ENCODE assay signal across 10 mouse cellular contexts in genomic region chr14:55785195-55785594, GRCm38 (mm10). TPM values are rescaled to one million over a fixed set of nuclear protein-coding genes. Genes with fewer than 3 reads are reported as not detected.
DNase-seq lines count a peak whose midpoint lies in the region; ATAC-seq and TF ChIP-seq lines count a peak whose summit lies in the region.
"Had no signal": no experiment of that assay in that cellular context is flagged by ENCODE, and none has a peak within 500 bp of the region (broad histone marks: within the 10 kb centered on the region; RNA-seq: fewer than 3 reads in every experiment).

No protein-coding gene starts in this region.

- no peak overlapping the region for H3K4me3 ChIP-seq in CH12.LX (replicated peaks in 1 of 3; ENCODE audit: low read depth in 2 of 3, low read length in 2 of 3, poor library complexity in 1 of 3)
- H3K4me3 ChIP-seq in lung, embryonic 14.5 days (ENCODE audit: low read depth, low read length): no peak overlapping the region
- H3K4me3 ChIP-seq: embryonic facial prominence, embryonic 15.5 days; megakaryocyte, embryonic 14.5 days had no signal

- H3K27me3 ChIP-seq in CH12.LX (replicated peaks): peaks cover 50% of the 10 kb centered on the region
- peaks cover 25% of the 10 kb centered on the region; the same call in 1 of the 2 replicates for H3K27me3 ChIP-seq in lung, embryonic 14.5 days (ENCODE audit: insufficient read depth, low read length)

- H3K27ac ChIP-seq in CH12.LX (ENCODE audit: insufficient read depth, low read depth): no peak overlapping the region
- H3K27ac ChIP-seq in lung, embryonic 14.5 days (ENCODE audit: low read depth): no peak overlapping the region
- H3K27ac ChIP-seq: embryonic facial prominence, embryonic 15.5 days had no signal

- no peak for ATAC-seq in lung, embryonic 14.5 days (ENCODE audit: insufficient read depth)

- TF ChIP-seq CTCF in CH12.LX (conservative IDR thresholded peaks at IDR 0.05 in 1 of 2, IDR thresholded peaks at IDR 0.05 in 1 of 2; ENCODE audit: low read depth in 2 of 2, low read length in 2 of 2): peak in 1 of 2 experiments; percentile 52; a peak in 2 of 4 replicates
- TF ChIP-seq CTCF in lung, embryonic 14.5 days (IDR thresholded peaks at IDR 0.05; ENCODE audit: low read depth): peak; percentile 35

- intact Hi-C loops in left cerebral cortex, postnatal 36 days (cut with DNase I): loop anchor here (2.0 kb wide), 1 partner anchor 78 kb away; no protein-coding TSS in a partner anchor

- in situ Hi-C loops in CH12.LX (cut with MboI; ENCODE audit: low pct_ligation_motif_present, low pct_unique_long_range_greater_than_20kb, low sequenced_read_pairs): no loop called here

- no peaks in the 10 kb centered on the region for H3K9me3 ChIP-seq in CH12.LX (replicated peaks; ENCODE audit: low read length)
- no peaks in the 10 kb centered on the region for H3K9me3 ChIP-seq in lung, embryonic 14.5 days (ENCODE audit: low read depth, low read length)
- H3K9me3 ChIP-seq: embryonic facial prominence, embryonic 15.5 days; megakaryocyte, embryonic 14.5 days had no signal

- H3K9ac ChIP-seq in CH12.LX (ENCODE audit: insufficient read depth, low read depth): no peak overlapping the region
- no peak overlapping the region for H3K9ac ChIP-seq in lung, embryonic 14.5 days
- H3K9ac ChIP-seq: embryonic facial prominence, embryonic 15.5 days had no signal

- DNase-seq in embryo, embryonic 10.5 days (ENCODE audit: low spot score): peak; percentile 42
- no peak for DNase-seq in embryo, embryonic 9.5 days (ENCODE audit: extremely low spot score)
- peak; percentile 13 to 33 for DNase-seq in kidney, postnatal 25 days
- DNase-seq in kidney, postnatal 36 days: no peak
- DNase-seq in CH12.LX (ENCODE audit: extremely low read depth): peak; percentile 24
- no peak for DNase-seq in lung, embryonic 14.5 days
- no peak for DNase-seq in left cerebral cortex, postnatal 36 days (ENCODE audit: low spot score in 2 of 2)
- DNase-seq in cerebellum, adult 8-10 months: no peak

- H3K4me2 ChIP-seq in CH12.LX (ENCODE audit: insufficient read depth, low read depth, poor library complexity, severe bottlenecking): no peak overlapping the region
- H3K4me2 ChIP-seq in lung, embryonic 14.5 days: no peak overlapping the region
- H3K4me2 ChIP-seq: embryonic facial prominence, embryonic 15.5 days had no signal

- H3K4me1 ChIP-seq in CH12.LX (ENCODE audit: control insufficient read depth in 1 of 2, insufficient read depth in 2 of 2): peaks cover 3 to 8% of the 10 kb centered on the region in 2 experiments; a peak in 2 of 4 replicates
- peaks cover 11% of the 10 kb centered on the region for H3K4me1 ChIP-seq in lung, embryonic 14.5 days (ENCODE audit: insufficient read depth)

- peak; percentile 31 for TF ChIP-seq RAD21 in CH12.LX (IDR thresholded peaks at IDR 0.05; ENCODE audit: low read depth, low read length)

- TF ChIP-seq POLR2A in CH12.LX (IDR thresholded peaks at IDR 0.05; ENCODE audit: low read depth, low read length): no peak

- WGBS in lung, embryonic 14.5 days: 27% methylated on average over 6 of the region's 6 CpGs

- H3K79me2 ChIP-seq in CH12.LX (replicated peaks; ENCODE audit: control insufficient read depth, extremely low read depth, insufficient read depth, poor library complexity, severe bottlenecking): no peaks in the 10 kb centered on the region

- H3K36me3 ChIP-seq in CH12.LX (replicated peaks in 1 of 2; ENCODE audit: control insufficient read depth in 1 of 2, insufficient read depth in 1 of 2, low read length in 1 of 2): no peaks in the 10 kb centered on the region
- 0 out of 2 replicates have a peak, but pooled peaks cover 3% of the 10 kb centered on the region for H3K36me3 ChIP-seq in lung, embryonic 14.5 days (ENCODE audit: insufficient read depth)
- H3K36me3 ChIP-seq: embryonic facial prominence, embryonic 15.5 days had no signal

- dilution Hi-C loops in CH12.LX (cut with MboI; ENCODE audit: extremely low pct_ligation_motif_present, extremely low pct_unique_long_range_greater_than_20kb, low sequenced_read_pairs): no loop called here

- TF ChIP-seq EP300 in CH12.LX (IDR thresholded peaks at IDR 0.05; ENCODE audit: low read length): no peak

TF ChIP-seq in CH12.LX, 34 proteins besides CTCF, POLR2A, EP300 and RAD21:
- TF ChIP-seq SIN3A (IDR thresholded peaks at IDR 0.05; ENCODE audit: low read length) (no peak), IRF4 (IDR thresholded peaks at IDR 0.05; ENCODE audit: low read depth, low read length) (no peak), ZMIZ1 (IDR thresholded peaks at IDR 0.05; ENCODE audit: low read depth, low read length) (no peak), NRF1 (IDR thresholded peaks at IDR 0.05; ENCODE audit: low read depth, low read length) (no peak), ZNF384 (IDR thresholded peaks at IDR 0.05; ENCODE audit: low read depth, low read length) (no peak)
TF ChIP-seq in CH12.LX: peak in this region for 0.

RNA-seq across cellular contexts. Expression of gene Adcy4, which starts 1.3 kb away (rescaled TPM):
- total RNA-seq in CH12.LX (2012; rRNA removed) (not detected in 2 replicates), CH12.LX (2014; rRNA removed) (not detected in 2 replicates)
- polyA plus RNA-seq in CH12.LX (2012; ENCODE audit: insufficient read length, low read depth): not detected in 2 replicates
- 11.6 and 14.1 TPM in 2 replicates for polyA plus RNA-seq in lung, embryonic 14.5 days (2014; fragmentation: Nextera tagmentation; extraction: Ambion mirVana)
- 1 to 10 TPM; 3.8 to 8.0 TPM for total RNA-seq in left cerebral cortex, postnatal 36 days (2021)

RNA-seq across cellular contexts. Expression of gene Ripk3, which starts 3.5 kb away (rescaled TPM):
- total RNA-seq in CH12.LX (2012; rRNA removed) (1.0 and 2.0 TPM in 2 replicates), CH12.LX (2014; rRNA removed) (0.15 and 0.80 TPM in 2 replicates)
- 1.00 TPM in 1 of 2 replicates, not detected in the other for polyA plus RNA-seq in CH12.LX (2012; ENCODE audit: insufficient read length, low read depth)
- polyA plus RNA-seq in lung, embryonic 14.5 days (2014; fragmentation: Nextera tagmentation; extraction: Ambion mirVana): 42.5 and 51.4 TPM in 2 replicates
- under 1 TPM in 1 of 2 experiments, not detected in 1; 0.89 TPM for total RNA-seq in left cerebral cortex, postnatal 36 days (2021)

RNA-seq across cellular contexts. Expression of gene Ltb4r1, which starts 19.4 kb away (rescaled TPM):
- total RNA-seq in CH12.LX (2012; rRNA removed) (0.13 TPM in 1 of 2 replicates, not detected in the other), CH12.LX (2014; rRNA removed) (0.16 and 0.21 TPM in 2 replicates)
- polyA plus RNA-seq in CH12.LX (2012; ENCODE audit: insufficient read length, low read depth): 0.33 TPM in 1 of 2 replicates, not detected in the other
- 0.31 and 0.64 TPM in 2 replicates for polyA plus RNA-seq in lung, embryonic 14.5 days (2014; fragmentation: Nextera tagmentation; extraction: Ambion mirVana)
- total RNA-seq in left cerebral cortex, postnatal 36 days (2021): under 1 TPM; 0.29 to 0.59 TPM

RNA-seq across cellular contexts. Expression of gene Ltb4r2, which starts 24.0 kb away (rescaled TPM):
- total RNA-seq in CH12.LX (2012; rRNA removed): 0.04 and 0.13 TPM in 2 replicates
- total RNA-seq in CH12.LX (2014; rRNA removed): 0.05 TPM in 1 of 2 replicates, not detected in the other
- not detected in 2 replicates for polyA plus RNA-seq in CH12.LX (2012; ENCODE audit: insufficient read length, low read depth)
- polyA plus RNA-seq in lung, embryonic 14.5 days (2014; fragmentation: Nextera tagmentation; extraction: Ambion mirVana): 0.19 and 0.70 TPM in 2 replicates
- under 1 TPM; 0.20 to 0.67 TPM for total RNA-seq in left cerebral cortex, postnatal 36 days (2021)

RNA-seq across cellular contexts. Expression of gene Cideb, which starts 26.9 kb away (rescaled TPM):
- total RNA-seq in CH12.LX (2012; rRNA removed) (2.3 and 2.6 TPM in 2 replicates), CH12.LX (2014; rRNA removed) (not detected in 2 replicates)
- polyA plus RNA-seq in CH12.LX (2012; ENCODE audit: insufficient read length, low read depth): 0.49 and 0.61 TPM in 2 replicates
- polyA plus RNA-seq in lung, embryonic 14.5 days (2014; fragmentation: Nextera tagmentation; extraction: Ambion mirVana): 0.36 and 0.38 TPM in 2 replicates
- 1 to 10 TPM; 2.5 to 3.0 TPM for total RNA-seq in left cerebral cortex, postnatal 36 days (2021)

Comparison
In these comparisons a context has a peak if more than half of its experiments do, and no peak if none do; other contexts are left out.
1. DNase-seq: peak in embryo, embryonic 10.5 days (single experiment), kidney, postnatal 25 days (2 of 2) and CH12.LX (single experiment); none in embryo, embryonic 9.5 days (single experiment), kidney, postnatal 36 days (0 of 2), lung, embryonic 14.5 days (single experiment), left cerebral cortex, postnatal 36 days (0 of 2) and cerebellum, adult 8-10 months (single experiment).
2. RNA of gene Adcy4, which starts 1.3 kb away (total RNA-seq): 3.8 to 8.0 TPM in left cerebral cortex, postnatal 36 days; not detected in CH12.LX; every median in the first group is over 4 times any median in the second.